Comparison of ENCODE assay signal across 30 mouse cellular contexts in genomic region chr11:119095441-119095840, GRCm38 (mm10). TPM values are rescaled to one million over a fixed set of nuclear protein-coding genes. Genes with fewer than 3 reads are reported as not detected.
DNase-seq lines count a peak whose midpoint lies in the region; ATAC-seq and TF ChIP-seq lines count a peak whose summit lies in the region.
"Had no signal": no experiment of that assay in that cellular context is flagged by ENCODE, and none has a peak within 500 bp of the region (broad histone marks: within the 10 kb centered on the region; RNA-seq: fewer than 3 reads in every experiment).

No protein-coding gene starts in this region.

- H3K36me3 ChIP-seq in intestine, embryonic 14.5 days (ENCODE audit: control insufficient read depth, insufficient read depth, low read length), result no peaks in the 10 kb centered on the region
- H3K36me3 ChIP-seq in intestine, postnatal 0 days (ENCODE audit: control insufficient read depth, insufficient read depth), result no peaks in the 10 kb centered on the region
- H3K36me3 ChIP-seq in neural tube, embryonic 14.5 days (ENCODE audit: control insufficient read depth, insufficient read depth, low read length), result no peaks in the 10 kb centered on the region
- no peaks in the 10 kb centered on the region for H3K36me3 ChIP-seq in neural tube, embryonic 15.5 days
- H3K36me3 ChIP-seq: embryonic facial prominence, embryonic 13.5 days; limb, embryonic 13.5 days; lung, embryonic 15.5 days; neural tube, embryonic 13.5 days had no signal

- no peak overlapping the region for H3K4me2 ChIP-seq in intestine, embryonic 14.5 days (ENCODE audit: low read length)
- no peak overlapping the region for H3K4me2 ChIP-seq in intestine, postnatal 0 days (replicated peaks; ENCODE audit: low read depth)
- no peak overlapping the region for H3K4me2 ChIP-seq in neural tube, embryonic 14.5 days (ENCODE audit: low read depth, low read length)
- H3K4me2 ChIP-seq in neural tube, embryonic 15.5 days, result no peak overlapping the region
- H3K4me2 ChIP-seq: embryonic facial prominence, embryonic 13.5 days; heart, embryonic 11.5 days; limb, embryonic 13.5 days; liver, embryonic 11.5 days; lung, embryonic 15.5 days; neural tube, embryonic 13.5 days had no signal

- peak; percentile 59; the same call in 1 of the 2 replicates for ATAC-seq in frontal cortex, adult (ENCODE audit: low TSS enrichment)
- ATAC-seq in intestine, embryonic 14.5 days (replicated peaks; ENCODE audit: low FRiP score, low TSS enrichment, low read depth), result no peak
- ATAC-seq in intestine, postnatal 0 days, result no peak
- no peak for ATAC-seq in neural tube, embryonic 14.5 days (ENCODE audit: low read depth)
- ATAC-seq in neural tube, embryonic 15.5 days (ENCODE audit: low FRiP score), result no peak
- ATAC-seq: CD4-positive, CD25-positive, alpha-beta regulatory T cell, adult 4 months; hindbrain, postnatal 0 days had no signal

- TF ChIP-seq CTCF in intestine, postnatal 0 days (IDR thresholded peaks at IDR 0.05; ENCODE audit: low read depth), result no peak

- H3K27me3 ChIP-seq in intestine, embryonic 14.5 days (replicated peaks; ENCODE audit: control insufficient read depth, insufficient read depth, low read length), result no peaks in the 10 kb centered on the region
- H3K27me3 ChIP-seq in intestine, postnatal 0 days (replicated peaks; ENCODE audit: control insufficient read depth, insufficient read depth, low read length), result no peaks in the 10 kb centered on the region
- H3K27me3 ChIP-seq in neural tube, embryonic 14.5 days (ENCODE audit: control insufficient read depth, insufficient read depth, low read length), result no peaks in the 10 kb centered on the region
- H3K27me3 ChIP-seq in neural tube, embryonic 15.5 days (replicated peaks), result 0 out of 2 replicates have a peak, but pooled peaks cover 9% of the 10 kb centered on the region

- DNase-seq in frontal cortex, postnatal 14 days (ENCODE audit: low spot score in 2 of 2), result no peak
- no peak for DNase-seq in intestine, embryonic 14.5 days (ENCODE audit: low spot score)
- DNase-seq in telencephalon, adult 2 months (ENCODE audit: low read depth, low spot score), result peak; percentile 54
- DNase-seq: adrenal gland, postnatal 14 days; cerebellum, adult 18-20 months; cerebellum, postnatal 10 days; gastrocnemius, postnatal 10 days; heart, postnatal 4 days; kidney, adult 2 months; kidney, postnatal 36 days; retina, postnatal 1 day; right cerebral cortex, postnatal 25 days; spleen, adult 18-20 months; thymus, adult 18-20 months; thymus, postnatal 25 days had no signal

- H3K4me3 ChIP-seq in intestine, embryonic 14.5 days (ENCODE audit: low read depth, low read length), result no peak overlapping the region
- no peak overlapping the region for H3K4me3 ChIP-seq in intestine, postnatal 0 days (ENCODE audit: low read depth, low read length)
- no peak overlapping the region for H3K4me3 ChIP-seq in neural tube, embryonic 14.5 days (ENCODE audit: low read depth, low read length)
- H3K4me3 ChIP-seq in neural tube, embryonic 15.5 days (replicated peaks), result no peak overlapping the region
- H3K4me3 ChIP-seq: embryonic facial prominence, embryonic 13.5 days; layer of hippocampus, adult 2 months; left cerebral cortex, adult 2 months; limb, embryonic 13.5 days; lung, embryonic 15.5 days; megakaryocyte, embryonic 14.5 days; neural tube, embryonic 13.5 days had no signal

- H3K4me1 ChIP-seq in intestine, embryonic 14.5 days (replicated peaks; ENCODE audit: control insufficient read depth, insufficient read depth, low read length), result peaks cover 20% of the 10 kb centered on the region
- H3K4me1 ChIP-seq in intestine, postnatal 0 days (replicated peaks; ENCODE audit: control insufficient read depth, insufficient read depth, low read length), result no peaks in the 10 kb centered on the region
- H3K4me1 ChIP-seq in neural tube, embryonic 14.5 days (ENCODE audit: control insufficient read depth, insufficient read depth, low read length), result no peaks in the 10 kb centered on the region; the same call in 1 of the 2 replicates
- peaks cover 16% of the 10 kb centered on the region for H3K4me1 ChIP-seq in neural tube, embryonic 15.5 days

- peak overlapping the region; percentile 19; the same call in 1 of the 2 replicates for H3K27ac ChIP-seq in intestine, embryonic 14.5 days (ENCODE audit: low read depth)
- H3K27ac ChIP-seq in intestine, postnatal 0 days (ENCODE audit: low read depth, low read length), result no peak overlapping the region
- no peak overlapping the region for H3K27ac ChIP-seq in neural tube, embryonic 14.5 days (ENCODE audit: low read depth, low read length)
- no peak overlapping the region for H3K27ac ChIP-seq in neural tube, embryonic 15.5 days (replicated peaks)
- H3K27ac ChIP-seq: embryonic facial prominence, embryonic 13.5 days; hindbrain, postnatal 0 days; layer of hippocampus, adult 2 months; left cerebral cortex, adult 2 months; limb, embryonic 13.5 days; lung, embryonic 15.5 days; neural tube, embryonic 13.5 days had no signal

- no peaks in the 10 kb centered on the region for H3K9me3 ChIP-seq in intestine, embryonic 14.5 days (ENCODE audit: control insufficient read depth, low read length)
- no peaks in the 10 kb centered on the region for H3K9me3 ChIP-seq in intestine, postnatal 0 days (ENCODE audit: control insufficient read depth)
- no peaks in the 10 kb centered on the region for H3K9me3 ChIP-seq in neural tube, embryonic 14.5 days (ENCODE audit: control insufficient read depth, low read length)
- no peaks in the 10 kb centered on the region for H3K9me3 ChIP-seq in neural tube, embryonic 15.5 days (replicated peaks)
- H3K9me3 ChIP-seq: embryonic facial prominence, embryonic 13.5 days; limb, embryonic 13.5 days; lung, embryonic 15.5 days; megakaryocyte, embryonic 14.5 days; neural tube, embryonic 13.5 days had no signal

- H3K9ac ChIP-seq in intestine, embryonic 14.5 days (ENCODE audit: low read length), result no peak overlapping the region
- H3K9ac ChIP-seq in intestine, postnatal 0 days (ENCODE audit: low read depth, low read length), result no peak overlapping the region
- 0 out of 2 replicates have a peak overlapping the region, but pooled peaks have one; percentile 11 for H3K9ac ChIP-seq in neural tube, embryonic 14.5 days (replicated peaks; ENCODE audit: low read depth, low read length)
- H3K9ac ChIP-seq in neural tube, embryonic 15.5 days (replicated peaks), result no peak overlapping the region
- H3K9ac ChIP-seq: embryonic facial prominence, embryonic 13.5 days; limb, embryonic 13.5 days; lung, embryonic 15.5 days had no signal

- WGBS in intestine, embryonic 14.5 days, result 10% methylated on average over 3 of the region's 3 CpGs
- WGBS in intestine, postnatal 0 days, result 30% methylated on average over 3 of the region's 3 CpGs
- 45% methylated on average over 3 of the region's 3 CpGs for WGBS in neural tube, embryonic 14.5 days
- WGBS in neural tube, embryonic 15.5 days, result 27% methylated on average over 3 of the region's 3 CpGs

RNA-seq across cellular contexts. Expression of gene Cbx4, which starts 9.4 kb away (rescaled TPM):
- 9.9 and 10.5 TPM in 2 replicates for polyA plus RNA-seq in intestine, embryonic 14.5 days (2014; fragmentation: Nextera tagmentation; extraction: Ambion mirVana)
- polyA plus RNA-seq in intestine, postnatal 0 days (2015; fragmentation: Nextera tagmentation; extraction: Ambion mirVana), result 6.5 and 7.6 TPM in 2 replicates
- polyA plus RNA-seq in neural tube, embryonic 14.5 days (2014; fragmentation: Nextera tagmentation; extraction: Ambion mirVana), result 14.5 and 15.1 TPM in 2 replicates
- 20.2 and 24.2 TPM in 2 replicates for polyA plus RNA-seq in neural tube, embryonic 15.5 days (2015; fragmentation: Nextera tagmentation; extraction: Ambion mirVana)

RNA-seq across cellular contexts. Expression of gene Cbx8, which starts 54.7 kb away (rescaled TPM):
- polyA plus RNA-seq in intestine, embryonic 14.5 days (2014; fragmentation: Nextera tagmentation; extraction: Ambion mirVana), result 7.7 and 11.4 TPM in 2 replicates
- polyA plus RNA-seq in intestine, postnatal 0 days (2015; fragmentation: Nextera tagmentation; extraction: Ambion mirVana), result 6.4 and 6.6 TPM in 2 replicates
- 7.7 and 10.1 TPM in 2 replicates for polyA plus RNA-seq in neural tube, embryonic 14.5 days (2014; fragmentation: Nextera tagmentation; extraction: Ambion mirVana)
- polyA plus RNA-seq in neural tube, embryonic 15.5 days (2015; fragmentation: Nextera tagmentation; extraction: Ambion mirVana), result 7.2 and 7.3 TPM in 2 replicates
